ENCODE assay signal across 11 mouse cellular contexts in the genomic region with DNA sequence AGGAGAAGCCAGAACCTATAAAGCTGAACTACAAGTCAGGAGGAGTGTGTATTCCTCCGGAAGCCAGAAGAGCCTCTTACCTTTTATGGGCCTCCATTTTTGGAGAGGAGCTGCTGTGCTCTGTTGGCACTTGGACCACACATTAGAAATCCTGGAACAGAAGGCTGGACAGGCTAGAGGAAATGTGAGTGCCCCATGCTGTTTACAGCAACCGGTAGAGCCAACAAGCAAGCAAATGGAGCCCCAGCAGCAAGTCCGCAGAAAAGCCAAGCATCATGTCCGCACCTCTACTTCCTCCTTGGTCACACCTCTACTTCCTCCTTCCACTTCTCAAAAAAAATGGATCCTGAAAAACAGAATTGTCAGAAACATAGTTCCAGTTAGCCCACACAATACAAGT.
"Had no signal": no experiment of that assay in that cellular context is flagged by ENCODE, and none has a peak within 500 bp of the region (broad histone marks: within the 10 kb centered on the region; RNA-seq: fewer than 3 reads in every experiment).

No protein-coding gene starts in this region.

- H3K27me3 ChIP-seq: limb, embryonic 12.5 days; midbrain, embryonic 12.5 days; neural tube, embryonic 13.5 days had no signal

- H3K4me3 ChIP-seq: left cerebral cortex, adult 2 months; limb, embryonic 12.5 days; midbrain, embryonic 12.5 days; neural tube, embryonic 13.5 days had no signal

- H3K27ac ChIP-seq: left cerebral cortex, adult 2 months; limb, embryonic 12.5 days; liver, embryonic 14.5 days; midbrain, embryonic 12.5 days; neural tube, embryonic 13.5 days; stomach, postnatal 0 days had no signal

- H3K4me2 ChIP-seq: limb, embryonic 12.5 days; midbrain, embryonic 12.5 days; neural tube, embryonic 13.5 days had no signal

- DNase-seq: kidney, postnatal 25 days; liver; lung, adult 18-20 months; thymus, postnatal 4 days had no signal

- H3K9ac ChIP-seq: limb, embryonic 12.5 days; liver, embryonic 14.5 days; midbrain, embryonic 12.5 days; neural tube, embryonic 13.5 days had no signal

- H3K36me3 ChIP-seq: limb, embryonic 12.5 days; midbrain, embryonic 12.5 days; neural tube, embryonic 13.5 days had no signal

- ATAC-seq: midbrain, embryonic 16.5 days had no signal

- H3K9me3 ChIP-seq: limb, embryonic 12.5 days; midbrain, embryonic 12.5 days; neural tube, embryonic 13.5 days had no signal
